Mouse (Mus musculus) mesoderm, embryonic 11.5 days (tissue): ENCODE measurements at regions not wholly inside any gene's neighbourhood (a gene's known extent, or its start where the extent isn't known, plus 50 kb on each side); places are given as distances from the start of the nearest gene placed in this dataset.
A peak's percentile ranks its signal among the peaks of the same experiment; 100 is the strongest.
"Not testable (repeated sequence)": the region's sequence is repeated elsewhere in the genome, so short reads cannot be mapped to it uniquely, and the experiment has no call there.

Experiments
- DNase-seq: peaks from one replicate; pipeline ENCODE4 v3.0.0-alpha.2; 2012; ENCODE audit warnings: low read depth, low spot score

DNA sequence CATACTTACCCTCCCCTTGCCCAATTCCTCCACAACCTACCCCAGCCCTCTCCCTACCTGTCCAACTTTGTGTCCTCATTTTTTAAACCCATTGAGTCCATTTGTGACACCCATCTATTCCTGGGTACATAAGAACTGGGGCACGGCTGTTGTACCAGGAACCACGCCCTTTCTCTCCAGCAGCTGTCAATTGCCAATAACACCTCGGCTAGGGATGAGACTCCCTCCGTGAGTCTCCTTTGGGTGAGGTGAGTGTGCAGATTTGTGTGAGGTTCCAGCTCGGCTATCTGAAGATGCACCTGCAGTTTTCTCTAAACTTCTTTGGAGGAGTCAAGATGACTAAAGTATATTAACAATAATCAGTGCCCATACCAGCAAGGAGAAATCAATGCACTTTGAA lies 167.2 kb upstream of the Frmd6 start:
- no peak for DNase-seq

DNA sequence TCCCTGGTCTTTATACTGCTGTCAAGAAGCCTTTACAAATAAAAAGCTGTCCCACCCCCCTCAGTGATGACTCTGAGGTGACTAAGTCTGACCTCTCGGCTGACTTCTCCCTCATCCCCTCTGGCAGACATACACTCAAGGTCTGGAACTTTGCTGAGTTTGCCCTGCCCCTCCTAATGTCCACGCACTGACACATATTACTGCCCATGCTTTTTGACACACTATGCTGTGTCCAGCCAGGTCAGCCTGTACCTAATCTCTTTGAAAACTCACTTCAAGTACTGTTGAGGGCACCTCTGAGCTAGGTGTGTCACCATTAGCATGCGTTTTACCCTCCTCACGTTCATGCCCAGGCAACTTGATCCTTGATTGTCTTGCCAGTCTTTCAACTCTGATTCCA lies 164.9 kb upstream of the Frmd6 start:
- no peak for DNase-seq

DNA sequence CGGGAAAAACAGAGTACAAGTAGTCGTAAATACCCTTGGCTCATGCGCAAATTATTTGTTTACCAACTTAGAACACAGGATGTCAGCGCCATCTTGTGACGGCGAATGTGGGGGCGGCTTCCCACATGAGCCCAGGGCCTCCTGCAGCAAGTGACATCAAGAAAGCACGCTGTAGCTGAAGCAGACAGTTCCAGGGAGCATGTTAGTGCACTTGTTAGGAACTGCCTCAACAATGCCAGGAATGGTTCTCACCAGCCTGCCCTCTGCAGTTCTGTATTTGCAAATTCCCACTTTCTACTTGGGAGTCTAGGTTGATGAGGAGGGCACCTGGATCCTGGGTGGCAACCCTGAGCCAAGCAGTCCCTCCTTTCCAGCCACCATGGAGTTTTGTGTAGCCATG lies 157.2 kb upstream of the Frmd6 start:
- not testable (repeated sequence) for DNase-seq

DNA sequence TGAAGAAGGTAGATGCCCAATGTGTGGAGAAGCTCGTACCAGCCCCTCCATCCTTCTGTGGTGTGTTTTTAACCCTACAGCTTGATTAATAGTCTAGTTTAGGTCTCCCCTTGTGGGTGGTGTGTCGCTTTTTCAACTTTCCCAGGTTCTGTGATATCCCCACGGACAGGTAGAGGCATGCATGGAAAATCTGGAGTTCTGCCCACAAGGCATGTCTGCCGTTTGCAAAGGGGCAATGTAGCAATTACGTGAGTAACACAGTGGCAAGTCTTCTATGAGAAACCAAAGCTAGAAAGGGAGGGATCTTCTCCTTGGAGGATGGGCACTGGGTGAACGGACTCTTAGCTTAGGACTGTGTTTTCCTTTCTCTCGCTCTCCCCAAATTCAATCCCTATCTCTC lies 153.2 kb upstream of the Frmd6 start:
- DNase-seq = no peak

DNA sequence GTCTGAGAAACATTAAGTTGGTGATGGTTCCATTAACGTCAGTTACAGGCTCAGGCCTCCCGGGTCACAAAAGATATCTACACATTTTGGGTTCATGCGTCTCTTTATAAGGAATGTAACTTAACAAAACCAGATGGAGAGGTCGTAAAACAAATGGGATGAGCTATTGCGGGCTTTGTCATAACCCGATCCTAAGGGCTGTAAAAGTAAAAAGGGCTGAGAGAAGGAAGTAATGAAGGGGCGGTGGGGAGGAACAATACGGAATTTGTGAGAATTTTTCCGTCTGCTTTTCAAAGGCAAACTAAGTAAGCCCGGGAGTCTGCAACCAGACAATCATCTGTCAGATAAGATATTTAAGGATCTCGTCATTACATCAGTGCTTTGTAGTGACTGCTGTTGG lies 152.1 kb upstream of the Frmd6 start:
- DNase-seq = no peak

DNA sequence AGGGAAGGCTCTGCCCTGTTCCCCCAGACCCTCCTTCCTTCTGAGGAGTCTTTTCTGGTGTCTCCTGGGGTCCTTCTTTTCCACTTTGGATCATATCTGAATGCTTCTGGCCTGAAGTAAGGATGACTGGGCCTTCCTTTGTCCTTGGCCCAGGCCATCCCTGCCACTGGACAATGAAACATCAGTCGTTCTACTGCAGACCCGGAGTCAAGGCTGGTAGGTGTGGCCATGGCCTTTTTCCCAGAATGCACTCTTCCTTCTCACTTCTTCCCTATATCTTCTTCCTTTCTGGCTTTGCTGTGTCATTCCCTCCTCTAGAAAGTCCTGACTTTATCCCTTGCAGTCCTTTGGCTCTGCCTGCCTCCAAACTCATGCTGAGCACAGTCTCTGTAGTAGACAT lies 151.2 kb upstream of the Frmd6 start:
- no peak for DNase-seq

DNA sequence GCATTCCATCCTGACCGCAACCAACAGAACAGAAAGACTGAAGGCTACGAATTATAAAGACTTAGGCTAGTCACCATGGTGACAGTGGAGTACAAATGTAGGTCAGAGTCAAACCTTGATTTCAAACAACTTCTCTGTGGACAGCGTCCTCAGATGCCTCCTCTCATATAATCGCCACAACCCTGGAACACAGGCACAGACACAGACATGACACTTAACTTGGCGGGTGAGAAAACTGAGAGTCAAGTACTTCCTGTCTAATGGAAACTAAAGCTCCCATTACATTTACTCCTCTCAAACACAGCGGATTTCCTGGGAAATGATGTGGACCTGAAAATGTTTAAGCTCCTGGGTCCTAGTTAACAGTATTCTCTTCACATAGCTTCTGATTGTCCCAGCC lies 149.5 kb upstream of the Frmd6 start:
- no peak for DNase-seq

DNA sequence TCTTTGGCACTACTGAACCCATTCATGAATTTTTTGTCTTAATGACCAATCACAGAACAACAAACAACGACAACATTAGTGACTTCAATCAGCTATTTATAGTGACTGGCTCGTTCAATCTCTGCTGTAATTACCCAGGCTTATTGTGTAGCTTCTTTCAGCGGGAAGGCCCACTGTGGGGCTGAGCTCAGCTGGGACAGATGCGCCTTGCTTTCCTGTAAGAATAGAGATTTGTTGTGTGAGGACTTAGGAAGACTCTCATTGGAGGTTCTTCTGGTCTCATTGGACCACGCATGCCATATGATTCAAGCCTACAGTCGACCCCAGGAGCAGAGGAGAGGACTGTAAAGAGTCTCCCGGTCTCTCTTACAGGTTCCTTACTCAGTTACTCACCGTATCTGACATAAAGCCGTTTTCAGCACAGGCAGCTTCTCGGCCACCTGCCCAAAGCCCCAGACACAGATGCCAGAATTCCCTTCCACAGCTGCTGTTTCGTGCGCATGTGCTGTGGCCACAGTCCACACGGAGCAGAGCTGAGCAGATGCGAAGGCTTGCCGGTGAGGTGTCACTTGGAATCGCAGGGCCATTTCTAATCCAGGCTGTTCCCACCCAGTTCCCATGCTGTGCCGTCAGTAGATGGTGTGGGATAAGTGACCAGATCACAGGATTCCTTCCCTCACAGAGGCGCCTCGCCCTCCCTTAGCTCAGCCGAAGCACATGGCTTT lies 145.5 kb upstream of the Frmd6 start:
- peak; percentile 41 for DNase-seq

DNA sequence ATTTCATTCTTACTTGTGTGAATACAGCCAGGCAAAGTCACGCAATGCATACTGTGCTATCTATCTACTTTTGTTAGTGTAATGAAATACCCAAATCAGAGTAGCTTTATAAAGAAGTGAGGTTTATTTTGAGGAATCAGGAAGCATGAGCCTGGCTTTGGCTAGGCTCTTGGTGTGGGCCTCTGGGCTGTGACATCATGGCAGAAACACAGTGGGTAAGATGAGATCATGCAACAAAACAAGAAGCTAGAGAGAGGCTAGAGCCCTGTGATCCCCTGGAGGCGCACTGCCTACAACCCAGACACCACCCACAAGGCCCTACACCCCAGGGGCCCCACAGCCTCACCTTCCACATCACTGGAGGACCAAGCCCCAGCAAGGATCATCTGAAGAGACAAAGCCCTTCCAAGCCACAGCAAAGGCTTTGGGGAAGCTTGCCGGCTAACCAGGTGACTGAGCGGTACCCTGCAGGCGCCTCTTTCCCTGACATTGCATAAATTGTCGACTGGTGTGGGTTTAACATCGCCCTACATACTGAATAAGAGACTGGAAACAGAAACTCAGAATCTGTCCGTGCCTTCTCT lies 143.8 kb upstream of the Frmd6 start:
- DNase-seq = no peak

DNA sequence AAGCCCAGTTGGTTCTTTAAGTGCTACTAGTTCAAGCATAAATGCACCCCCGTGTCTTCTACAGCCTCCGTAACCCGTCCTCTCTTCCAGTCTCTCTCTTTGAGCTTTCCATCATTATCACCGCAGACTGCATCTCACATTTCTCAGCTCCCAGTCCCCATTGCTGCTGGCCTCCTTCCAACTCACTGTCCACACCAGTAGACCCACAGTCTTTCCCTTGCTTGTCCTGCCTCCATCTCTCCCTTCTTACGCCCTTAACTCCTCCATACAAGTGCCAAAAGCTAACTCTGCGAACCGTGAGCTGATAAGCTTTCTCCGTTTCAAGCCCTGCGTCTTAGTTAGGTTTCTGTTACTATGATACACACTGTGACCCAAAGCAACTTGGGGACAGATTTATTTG lies 141.0 kb upstream of the Frmd6 start:
- DNase-seq = no peak

DNA sequence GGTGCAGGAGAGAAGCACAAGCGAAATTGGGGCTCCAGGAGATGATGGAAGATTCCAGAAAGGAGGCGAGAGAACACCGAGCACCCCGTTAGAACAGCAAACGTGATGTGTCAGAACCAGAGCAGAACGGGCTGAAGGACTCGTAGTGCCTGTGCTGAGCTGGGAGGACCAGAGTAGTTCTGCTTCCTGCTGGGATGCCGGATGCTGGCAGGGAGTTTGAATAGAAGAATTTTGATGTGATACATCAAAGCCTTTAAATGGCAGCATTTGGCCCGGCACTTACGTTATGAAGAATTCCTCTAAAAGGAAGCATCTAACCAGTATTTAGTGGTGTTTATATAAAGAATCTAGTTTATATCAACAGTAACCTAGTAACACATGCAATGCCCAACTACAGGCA lies 139.9 kb upstream of the Frmd6 start:
- DNase-seq = no peak

DNA sequence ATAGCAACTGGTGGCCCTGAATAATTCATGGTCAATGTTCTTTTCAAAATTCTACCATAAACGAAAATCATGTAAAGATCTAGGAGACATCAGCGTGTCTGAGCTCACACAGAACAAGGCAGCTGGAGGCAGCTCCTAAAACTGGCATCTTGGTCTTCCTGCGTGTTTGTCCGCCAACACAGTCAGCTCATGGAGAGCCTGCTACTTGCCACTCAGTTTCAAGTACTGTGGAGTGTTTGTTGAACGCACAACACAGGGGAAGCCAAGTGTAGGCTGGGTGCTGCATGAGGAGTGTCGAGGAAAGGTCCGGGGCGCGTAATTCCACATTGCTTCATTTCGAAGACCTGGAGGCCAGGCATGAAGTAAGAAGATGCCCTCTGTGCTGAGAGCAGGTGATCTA lies 139.0 kb upstream of the Frmd6 start:
- DNase-seq = no peak

DNA sequence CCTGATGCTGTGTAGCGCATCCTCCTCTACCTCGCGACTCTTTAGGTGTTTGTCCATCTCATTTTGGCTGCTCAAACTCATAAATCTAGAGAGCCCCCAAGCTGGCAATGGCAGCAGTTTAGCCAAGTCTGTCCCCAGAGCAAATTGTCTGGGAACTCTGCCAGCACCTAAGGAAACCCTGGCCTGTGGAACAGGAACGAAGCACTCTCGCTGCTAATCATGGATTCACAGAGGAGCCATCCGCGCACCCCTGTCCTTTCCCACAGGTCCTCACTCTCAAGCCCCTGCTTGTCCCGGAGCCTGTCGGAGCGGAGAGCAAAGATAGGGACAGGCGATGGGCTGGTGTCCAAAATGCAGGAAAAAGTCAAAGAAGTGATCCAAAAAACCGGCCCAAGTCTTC lies 138.3 kb upstream of the Frmd6 start:
- DNase-seq = no peak

DNA sequence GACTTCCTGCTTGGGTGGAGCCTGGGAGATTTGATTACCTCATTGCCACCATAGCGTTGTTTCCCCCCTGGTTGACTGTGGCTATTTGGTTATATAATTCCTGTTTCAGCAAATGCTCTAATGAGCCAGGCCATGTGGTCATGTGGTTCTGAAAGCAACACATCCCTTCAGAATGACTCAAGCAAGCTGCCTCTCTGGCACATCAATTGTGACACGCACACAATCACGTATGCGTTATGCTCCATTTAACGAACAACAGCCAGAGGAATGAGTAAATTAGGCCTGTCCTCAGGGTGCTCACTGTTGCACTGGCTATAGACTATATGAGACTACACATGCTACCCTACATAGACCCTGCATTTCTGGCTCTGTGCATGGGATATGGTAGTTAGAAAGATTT lies 130.2 kb upstream of the Frmd6 start:
- no peak for DNase-seq

DNA sequence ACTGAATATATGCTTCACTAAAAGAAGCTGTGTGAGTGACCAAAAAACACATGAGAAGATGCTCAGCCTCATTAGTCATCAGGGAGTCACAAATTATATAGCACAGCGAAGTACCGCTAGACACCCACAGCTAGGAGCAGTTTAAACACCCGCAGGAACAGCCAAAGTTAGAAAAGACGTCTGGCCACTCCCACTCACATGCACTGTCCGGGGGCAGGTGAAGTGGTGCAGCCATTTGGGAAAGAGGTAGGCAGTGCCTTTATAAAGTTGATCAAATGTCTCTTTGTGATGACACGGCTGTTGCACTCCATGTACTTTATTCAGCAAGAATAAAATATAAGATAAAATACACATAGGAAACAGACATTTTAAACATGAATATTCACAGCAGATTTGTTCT lies 129.1 kb upstream of the Frmd6 start:
- no peak for DNase-seq

DNA sequence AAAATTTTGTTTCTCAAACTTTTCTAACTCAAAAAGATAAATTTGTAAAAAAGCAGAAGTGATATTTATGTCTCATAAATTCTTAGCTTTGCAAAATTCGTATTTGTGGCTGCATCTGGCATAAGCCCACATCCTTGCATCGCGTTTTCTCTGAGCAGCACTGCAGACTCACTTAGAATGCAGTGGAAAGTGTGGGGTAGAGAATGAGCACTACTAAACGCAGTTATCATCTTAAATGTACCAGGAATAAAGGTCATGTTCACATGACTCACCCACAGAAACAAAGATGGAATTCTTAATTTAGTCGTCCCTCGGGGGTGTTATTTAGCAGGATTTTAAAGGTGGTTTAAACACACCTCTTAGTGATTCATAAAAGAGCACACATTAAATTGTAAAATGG lies 126.8 kb upstream of the Frmd6 start:
- no peak for DNase-seq

DNA sequence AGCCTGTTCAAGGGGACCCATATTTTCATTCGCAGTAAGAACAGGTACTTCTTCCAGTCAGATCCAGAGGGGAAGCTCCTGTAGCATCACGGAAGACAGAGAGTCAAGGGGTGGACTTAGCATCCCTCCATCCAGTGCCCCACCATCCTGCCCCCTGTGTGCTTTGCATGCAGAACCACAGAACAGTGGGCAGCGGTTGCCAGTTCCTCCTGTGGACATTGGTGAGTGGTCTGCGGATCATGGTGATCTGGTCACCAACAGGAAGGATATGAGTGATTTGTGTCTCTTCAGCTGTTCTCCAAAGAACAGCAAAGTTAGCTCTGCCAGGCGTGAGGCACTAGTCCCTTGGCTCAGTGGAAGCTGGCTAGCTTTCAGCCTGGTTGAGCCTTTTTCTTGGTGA lies 122.8 kb upstream of the Frmd6 start:
- DNase-seq = no peak

DNA sequence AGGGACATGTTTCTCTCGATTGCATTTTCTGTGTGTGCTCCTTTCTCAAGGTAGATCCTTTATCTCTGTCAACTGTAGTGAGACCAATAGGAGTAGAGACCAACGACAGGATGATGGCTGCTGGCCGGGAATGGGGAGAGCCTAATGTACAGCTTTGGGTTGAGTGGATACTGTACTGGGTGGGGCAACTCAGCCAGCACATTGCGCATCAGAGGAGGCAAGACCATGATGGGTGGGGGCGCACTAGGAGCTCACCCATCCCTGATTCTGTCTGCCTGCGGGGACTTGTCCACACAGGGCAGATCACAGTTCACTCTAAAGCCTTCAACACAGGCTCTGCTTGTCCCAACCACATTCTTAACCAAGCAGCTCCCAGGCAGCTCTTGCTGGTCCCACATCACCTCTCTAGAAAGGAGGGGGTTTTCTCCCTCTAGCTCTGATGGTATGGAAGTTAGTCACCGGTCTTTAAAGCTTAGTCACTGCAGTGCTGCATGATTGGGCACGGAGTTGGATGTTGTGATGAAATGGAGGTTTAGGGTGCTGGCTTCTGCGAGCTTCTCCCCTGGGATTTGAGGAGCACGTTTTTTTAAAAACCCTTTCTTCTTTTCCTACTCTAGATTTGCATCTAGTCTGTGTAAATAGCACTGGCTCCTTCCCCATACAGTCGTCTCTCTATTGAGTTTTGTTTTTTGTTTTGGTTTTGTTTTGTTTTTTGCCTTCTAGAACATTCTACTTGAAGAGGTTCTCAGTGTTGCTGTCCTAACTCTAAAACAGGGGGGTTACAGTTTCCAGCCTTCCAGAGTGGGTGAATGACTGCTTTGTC lies 118.3 kb upstream of the Frmd6 start:
- no peak for DNase-seq

DNA sequence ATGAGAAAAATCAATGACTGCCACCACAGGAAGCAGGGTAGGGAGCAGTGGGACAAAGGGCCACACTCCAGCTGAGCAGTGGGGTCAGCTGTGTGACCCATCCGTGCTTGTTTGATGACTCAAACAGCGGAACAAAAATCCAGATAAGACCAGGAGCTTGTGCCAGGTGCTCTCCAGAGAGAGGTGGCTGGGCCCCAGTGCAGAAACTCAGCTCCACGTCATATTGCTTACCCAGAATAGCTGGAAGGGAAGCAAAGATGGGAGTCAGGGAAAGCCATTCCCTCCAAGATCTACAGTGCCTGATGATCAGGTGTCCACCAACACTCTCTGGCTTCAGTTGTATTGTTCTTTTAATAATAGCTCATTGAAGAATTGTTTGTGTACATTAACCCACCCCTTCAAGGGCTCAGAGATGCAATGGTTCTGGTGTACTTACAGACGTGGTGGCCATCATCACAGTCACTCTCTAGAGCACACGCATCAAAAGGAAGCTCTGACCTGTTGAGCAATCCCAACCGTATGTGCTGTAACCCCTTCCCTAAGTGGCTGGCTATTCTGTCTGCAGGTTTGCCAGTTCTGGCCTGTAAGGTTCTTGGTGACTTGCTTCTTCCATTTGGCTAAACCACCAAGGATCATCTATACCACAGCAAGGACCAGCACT lies 117.6 kb upstream of the Frmd6 start:
- DNase-seq = no peak

DNA sequence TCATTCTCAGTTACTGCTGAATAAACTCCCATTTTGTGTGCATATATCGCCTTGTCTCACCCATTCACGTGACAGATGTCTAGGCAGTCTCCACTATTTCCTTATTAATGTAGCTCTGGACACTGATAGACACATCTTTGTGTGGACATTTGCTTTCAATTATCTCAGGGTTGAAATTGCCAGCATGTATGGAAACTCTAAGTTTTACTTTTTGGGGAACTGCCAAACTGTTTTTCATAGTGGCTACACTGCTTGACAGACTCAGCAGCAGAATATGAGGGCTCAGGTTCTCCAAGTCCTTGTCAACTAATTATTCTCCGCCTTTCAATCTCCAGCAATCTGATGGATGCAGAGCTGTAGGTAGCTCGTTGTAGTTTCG lies 117.0 kb upstream of the Frmd6 start:
- no peak for DNase-seq

DNA sequence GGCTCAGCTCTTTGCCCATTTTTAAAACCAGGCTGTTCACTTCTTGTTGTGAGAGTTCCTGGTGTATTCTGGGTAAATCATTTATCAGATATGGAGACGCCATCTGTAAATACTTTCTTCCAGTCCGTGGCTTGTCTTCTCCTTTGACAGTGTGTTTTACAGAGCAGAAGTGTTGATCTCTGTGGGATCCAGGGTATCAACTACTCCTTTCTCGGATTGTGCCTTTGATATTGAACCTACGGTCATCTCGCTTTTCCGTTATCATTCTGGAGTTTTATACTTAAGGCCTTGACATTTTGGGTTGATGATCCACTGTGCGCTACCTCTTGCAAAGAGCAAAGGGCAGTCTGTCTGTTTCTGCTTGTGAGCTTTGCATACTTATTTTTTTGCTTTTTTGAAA lies 115.0 kb upstream of the Frmd6 start:
- DNase-seq = no peak

DNA sequence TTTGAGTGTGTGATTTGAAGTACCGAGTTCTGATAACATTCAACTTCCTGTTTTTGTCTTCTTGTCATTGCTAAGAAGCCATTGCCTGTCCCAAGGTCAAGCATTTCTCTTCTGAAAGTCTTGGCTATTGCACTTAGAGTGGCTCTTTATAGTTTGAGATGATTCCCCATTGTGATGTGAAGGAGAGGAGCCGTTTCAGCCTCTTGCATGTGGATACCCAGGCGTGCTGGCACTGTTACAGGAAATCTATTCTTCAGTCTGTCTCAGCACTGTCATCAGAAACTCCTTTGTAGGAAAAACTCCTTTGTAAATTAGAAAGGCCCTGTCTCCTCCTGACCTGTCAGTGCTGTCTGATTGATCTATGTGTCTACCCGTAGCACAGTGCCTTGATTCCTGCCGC lies 114.3 kb upstream of the Frmd6 start:
- DNase-seq = no peak
